Mouse (Mus musculus) ovary, adult 10 weeks (tissue): ENCODE data around the gene Fam221a. TPM values are rescaled to one million over a fixed set of nuclear protein-coding genes. Genes with fewer than 3 reads are reported as not detected.

Experiments used
- polyA plus RNA-seq: library from polyadenylated mRNA; stranded (reverse); fragments of 350-450 nt; fragmentation: Illumina TruSeq; extraction: RNeasy Lipid Tissue Mini Kit (QIAGEN cat#74804); gene quantifications from one replicate; pipeline ENCODE4 v1.2.3, GENCODE M21; 2014

The Fam221a gene
- 7.6 TPM for polyA plus RNA-seq

DNA sequence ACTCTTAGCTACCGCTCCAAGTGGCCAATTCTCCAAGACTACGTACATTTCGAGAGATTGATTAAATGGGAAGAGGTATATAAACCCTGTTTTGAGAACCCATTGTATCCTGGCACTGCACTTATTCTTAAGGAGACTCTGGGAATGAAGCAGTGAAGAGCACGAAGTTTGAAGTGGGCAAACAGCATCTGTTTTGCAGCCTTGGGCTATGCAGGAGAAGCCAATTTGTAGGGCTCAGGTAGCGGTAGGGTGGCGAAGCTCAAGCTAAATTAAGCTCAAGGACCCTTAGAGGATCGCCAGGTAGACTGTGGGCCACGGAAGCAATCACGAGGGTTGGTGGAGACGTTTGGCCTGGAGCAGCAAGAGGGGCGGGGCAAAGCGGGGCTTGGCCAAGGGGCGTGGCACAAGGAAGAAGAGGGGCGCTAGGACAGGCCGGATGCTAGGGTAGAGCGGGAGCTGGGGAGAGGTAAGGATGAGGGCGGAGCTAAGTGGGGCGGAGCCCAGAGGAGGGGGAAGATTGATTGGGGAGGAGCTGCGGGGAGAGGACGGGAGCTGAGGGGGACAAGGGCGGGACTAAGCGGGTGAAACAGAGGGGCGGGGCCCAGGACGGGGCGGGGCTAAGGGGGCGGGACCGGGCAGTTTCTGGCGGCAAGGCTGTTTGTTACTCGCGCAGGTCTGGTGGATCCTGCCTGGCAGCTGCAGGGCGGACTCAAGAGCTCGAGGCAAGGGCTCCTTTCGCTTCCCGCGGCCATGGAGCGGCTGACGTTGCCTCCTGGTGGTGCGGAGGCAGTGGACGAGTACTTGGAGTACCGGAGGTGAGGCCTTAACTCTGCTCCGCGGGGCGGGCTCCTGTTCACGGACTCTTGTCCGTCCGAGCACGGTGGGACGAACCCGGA is at the start of gene Fam221a:
TSS of gene Fam221a (plus strand) at position 581 of the 896 bp plus-strand sequence.

DNA sequence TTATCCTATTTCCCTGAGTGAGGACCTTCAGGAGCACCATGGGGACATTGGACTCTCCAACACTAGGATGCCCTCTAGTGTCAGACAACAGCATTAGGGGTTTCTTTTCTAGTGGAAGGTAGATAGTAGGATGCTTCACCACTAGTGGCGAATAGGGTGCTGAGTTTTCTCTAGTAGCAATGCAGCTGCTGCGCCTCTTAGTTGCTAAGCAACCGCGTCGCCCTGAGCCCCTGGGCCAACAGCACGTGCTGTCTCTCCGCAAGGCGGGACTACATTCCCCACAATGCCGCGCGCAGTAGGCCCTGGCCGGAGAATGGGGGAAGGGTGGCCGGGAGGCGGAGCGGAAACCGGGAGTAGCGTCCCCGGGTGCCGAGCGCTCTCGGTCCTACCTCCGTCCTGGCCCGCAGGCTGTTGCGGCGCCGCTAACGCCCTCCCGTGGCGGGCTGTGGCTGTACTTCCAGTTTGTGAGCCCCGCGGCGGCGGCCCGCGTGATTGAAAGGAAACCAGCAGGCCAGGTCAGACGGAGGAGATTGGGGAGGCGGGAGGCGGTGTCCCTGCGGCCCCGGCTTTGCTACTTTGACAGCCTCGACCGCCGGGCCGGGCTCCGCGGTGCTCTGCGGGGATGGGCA is 48.5 kb upstream of the Fam221a start, which contains the start of gene Ccdc126:
TSS of gene Ccdc126 (plus strand) at position 309 of the 629 bp plus-strand sequence.

DNA sequence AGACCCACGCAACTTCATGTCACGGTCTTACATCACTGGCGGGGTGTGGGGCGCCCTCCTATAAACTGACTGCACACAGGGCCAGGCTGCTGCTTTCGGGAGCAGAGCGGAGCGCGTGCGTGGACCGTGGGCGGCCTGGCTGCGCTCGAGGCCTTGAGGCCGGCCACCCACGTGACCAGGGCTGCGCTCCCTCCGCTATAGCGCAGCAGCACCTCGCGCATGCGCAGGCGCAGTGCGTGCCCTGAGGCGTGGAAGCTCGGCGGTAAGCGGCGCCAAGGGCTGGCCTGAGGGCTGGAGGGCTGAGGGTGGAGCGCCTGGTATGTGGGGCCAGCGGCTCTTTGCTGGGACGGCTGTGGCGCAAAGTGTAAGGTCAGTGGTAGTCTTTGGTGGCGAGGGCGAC is 27.8 kb downstream of the Fam221a start, which contains the start of gene Stk31:
TSS of gene Stk31 (plus strand) at position 289 of the 400 bp plus-strand sequence.

Other genes with a start within 250 kb of the Fam221a start
- gene Igf2bp3, start 152.8 kb upstream of the Fam221a start, polyA plus RNA-seq, result 2.3 TPM
- gene Tra2a, start 103.7 kb upstream of the Fam221a start, polyA plus RNA-seq, result 236 TPM
- gene Ccdc126, start 48.5 kb upstream of the Fam221a start, polyA plus RNA-seq, result 20.6 TPM
- gene Stk31, start 27.9 kb downstream of the Fam221a start, polyA plus RNA-seq, result 5.3 TPM